Mouse (Mus musculus) thymus, adult 18-20 months (tissue): Measurements from ENCODE around the gene Slc44a2.
"Not testable (repeated sequence)": the region's sequence is repeated elsewhere in the genome, so short reads cannot be mapped to it uniquely, and the experiment has no call there.

Source experiments
- DNase-seq, 2 experiments: peaks; one replicate each; pipeline ENCODE4 v3.0.0; 2022; ENCODE audit warnings: mixed read lengths in 2 of 2

Gene Slc44a2

DNA sequence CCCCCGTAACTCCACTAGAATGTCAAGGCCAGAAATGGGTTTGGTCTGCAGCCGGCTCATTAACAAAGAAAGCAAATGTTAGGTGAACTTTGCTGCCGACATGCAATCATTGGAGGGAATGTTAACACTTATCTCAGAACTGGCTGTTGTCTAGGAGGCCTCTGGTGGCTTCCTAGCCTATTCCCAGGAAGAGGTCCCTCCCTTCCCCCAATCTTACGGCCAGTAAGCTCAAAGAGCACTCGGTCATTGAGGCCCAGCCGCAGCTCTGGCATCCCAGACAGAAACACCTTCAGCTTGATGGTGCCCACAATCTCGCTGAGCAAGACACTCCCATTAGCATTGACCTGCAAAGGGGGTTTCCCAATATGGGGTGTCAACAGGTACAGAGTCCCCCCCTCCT is 15.4 kb upstream of the Slc44a2 start:
- DNase-seq = no peak

GRCm38 (mm10) chr9:21309150-21309741 is 11.3 kb upstream of the Slc44a2 start:
- DNase-seq = no peak

GRCm38 (mm10) chr9:21311695-21312094 is 8.8 kb upstream of the Slc44a2 start:
- DNase-seq = no peak

DNA sequence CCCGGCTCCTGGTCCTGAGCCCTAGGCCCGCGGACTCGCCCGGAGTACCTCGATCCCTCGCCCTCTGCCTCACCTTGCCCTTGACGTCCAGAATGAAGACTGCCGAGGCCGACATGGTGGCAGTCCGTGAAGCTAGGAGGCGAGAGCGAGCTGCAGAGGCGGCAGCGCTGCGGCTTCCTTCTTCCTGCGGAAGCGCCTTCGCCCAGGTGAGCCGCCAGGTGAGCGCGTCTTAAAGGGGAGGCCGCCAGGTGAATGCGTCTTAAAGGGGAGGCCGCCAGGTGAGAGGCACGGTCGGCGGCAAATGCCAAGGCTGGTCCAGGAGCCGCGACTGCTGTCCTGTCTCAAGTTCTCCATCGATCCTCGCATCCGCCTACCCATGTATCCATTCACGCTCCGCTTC is 8.4 kb upstream of the Slc44a2 start, which contains the start of gene Ap1m2:
Gene Ap1m2, minus strand, starts transcription at position 204 of the 400 bp plus-strand sequence.
- DNase-seq = no peak

GRCm38 (mm10) chr9:21313394-21313793 is 7.1 kb upstream of the Slc44a2 start:
- peak; percentile 76 to 77 for DNase-seq

GRCm38 (mm10) chr9:21314367-21315140 is 5.9 kb upstream of the Slc44a2 start:
- no peak for DNase-seq

DNA sequence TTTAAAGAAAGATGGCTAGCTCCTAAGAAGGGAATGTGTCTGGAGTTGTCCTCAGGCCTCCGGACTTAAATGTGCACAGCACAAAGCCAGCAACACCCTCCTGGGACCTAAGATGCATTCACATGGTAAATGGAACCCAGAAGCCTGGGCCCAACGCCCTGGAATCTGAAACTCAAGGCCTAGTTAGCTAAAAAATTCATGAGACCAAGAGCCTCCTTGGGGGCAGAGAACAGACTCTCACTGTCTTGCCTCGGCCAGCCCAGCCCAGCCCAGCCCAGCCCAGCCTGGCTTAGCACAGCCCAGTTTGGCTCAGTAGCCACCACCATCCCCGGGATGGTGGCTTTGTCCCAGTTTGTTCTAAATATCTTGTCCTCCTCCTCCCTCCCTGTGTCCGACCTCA is 5.1 kb upstream of the Slc44a2 start:
- no peak for DNase-seq

DNA sequence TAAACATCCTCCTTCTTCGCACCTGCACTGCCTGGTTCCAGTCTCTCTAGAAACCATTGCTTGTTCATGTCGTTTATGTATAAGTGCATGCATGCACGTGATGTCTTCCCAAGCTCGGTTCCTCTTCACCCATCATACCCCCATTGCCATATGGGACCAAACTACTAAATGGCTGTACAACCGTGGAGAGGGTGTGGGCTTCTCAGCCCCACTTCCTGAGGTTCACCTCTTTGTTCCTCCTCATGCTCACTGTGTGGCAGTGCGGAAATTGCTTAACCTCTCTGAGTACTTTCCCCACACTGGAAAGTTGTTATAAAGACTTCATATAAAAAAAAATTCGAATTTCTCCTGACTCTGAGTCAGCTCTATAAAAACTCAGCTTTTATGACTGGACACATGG is 3.8 kb upstream of the Slc44a2 start:
- peak in 1 of 2 experiments; percentile 68 for DNase-seq

DNA sequence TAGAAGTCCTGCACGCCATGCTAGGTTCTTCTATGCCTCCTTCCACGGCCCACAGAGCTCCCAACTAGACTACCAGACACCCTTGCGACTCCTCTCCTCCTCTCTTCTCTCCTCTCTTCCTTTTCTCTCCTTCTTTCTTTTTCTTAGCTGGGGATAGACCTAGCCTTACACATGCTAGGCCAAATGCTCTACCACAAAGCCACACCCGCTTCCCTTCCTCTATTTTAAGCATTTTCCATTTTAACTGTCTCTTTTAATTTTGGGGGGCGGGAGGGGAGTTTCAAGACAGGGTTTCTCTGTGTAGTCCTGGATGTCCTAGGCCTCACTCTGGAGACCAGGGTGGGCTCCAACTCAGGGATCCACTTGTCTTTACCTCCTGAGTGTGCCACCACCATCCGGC is 1.7 kb upstream of the Slc44a2 start:
- DNase-seq = no peak

GRCm38 (mm10) chr9:21319503-21319902 is 995 bp upstream of the Slc44a2 start:
- DNase-seq = no peak

DNA sequence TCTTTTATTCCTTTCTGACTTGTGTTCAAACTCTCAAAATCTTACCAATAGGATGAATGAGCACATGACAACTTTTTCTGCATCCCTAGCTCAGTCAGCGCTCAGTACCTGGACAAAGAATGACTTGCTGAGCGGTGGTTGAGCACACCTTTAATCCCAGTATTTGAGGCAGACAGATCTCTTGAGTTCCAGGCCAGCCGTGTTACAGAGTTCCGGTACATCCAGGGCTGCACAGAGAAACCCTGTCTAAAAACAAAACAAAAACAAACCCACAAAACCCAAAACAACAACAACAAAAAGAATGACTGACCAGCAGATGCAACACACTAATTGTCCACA is 249 bp upstream of the Slc44a2 start:
- DNase-seq = no peak

DNA sequence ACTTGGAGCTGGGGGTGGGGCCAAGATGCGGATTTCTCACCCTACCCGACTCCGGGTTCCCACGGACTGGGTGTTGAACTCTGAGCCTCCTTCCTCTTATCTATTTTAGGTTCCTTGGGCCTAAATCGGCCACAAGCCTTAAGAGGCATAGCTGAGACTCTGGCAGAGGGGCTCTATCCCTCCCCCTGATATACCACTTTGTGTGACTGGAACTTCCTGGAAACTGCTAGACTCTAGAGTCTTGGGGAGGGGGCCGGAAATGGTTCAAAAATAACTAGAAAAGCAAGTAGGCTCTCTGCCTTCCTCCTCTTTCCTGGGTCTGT is 976 bp downstream of the Slc44a2 start:
- DNase-seq = peak; percentile 46 to 76

DNA sequence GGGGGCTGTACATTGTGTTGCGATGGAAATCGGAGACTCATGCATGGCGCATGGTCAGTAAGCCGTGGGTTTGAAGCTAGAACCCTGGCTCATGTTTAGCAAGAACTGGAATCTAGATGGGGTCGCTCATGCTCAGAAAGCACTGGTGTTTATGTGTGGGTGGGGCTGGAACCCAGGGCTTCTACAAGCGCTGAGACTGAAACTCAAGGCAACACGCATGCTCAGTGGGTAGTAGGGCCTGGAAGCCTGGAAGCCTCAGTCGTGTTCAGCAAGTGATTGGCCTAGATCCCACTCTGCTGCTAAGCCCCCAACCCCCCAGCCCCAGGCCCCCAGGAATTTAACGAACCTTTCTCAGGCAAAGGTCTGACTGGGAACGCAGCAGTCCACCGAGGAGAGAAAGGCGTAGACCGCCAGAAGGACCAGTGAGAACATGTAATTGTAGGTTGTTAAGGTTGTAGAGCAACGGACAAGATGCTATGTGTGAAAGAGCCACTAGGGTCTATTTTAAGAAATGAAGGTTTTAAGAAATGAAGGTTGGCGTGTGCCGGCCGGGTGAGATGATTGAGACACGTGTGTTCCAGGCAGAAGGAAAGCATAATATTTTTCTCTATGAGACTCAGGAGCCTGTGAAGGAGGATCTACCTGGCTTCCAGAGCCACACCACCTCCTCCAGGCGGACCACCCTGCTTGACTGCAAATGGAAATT is 1.9 kb downstream of the Slc44a2 start:
- DNase-seq = peak in 1 of 2 experiments; percentile 78

DNA sequence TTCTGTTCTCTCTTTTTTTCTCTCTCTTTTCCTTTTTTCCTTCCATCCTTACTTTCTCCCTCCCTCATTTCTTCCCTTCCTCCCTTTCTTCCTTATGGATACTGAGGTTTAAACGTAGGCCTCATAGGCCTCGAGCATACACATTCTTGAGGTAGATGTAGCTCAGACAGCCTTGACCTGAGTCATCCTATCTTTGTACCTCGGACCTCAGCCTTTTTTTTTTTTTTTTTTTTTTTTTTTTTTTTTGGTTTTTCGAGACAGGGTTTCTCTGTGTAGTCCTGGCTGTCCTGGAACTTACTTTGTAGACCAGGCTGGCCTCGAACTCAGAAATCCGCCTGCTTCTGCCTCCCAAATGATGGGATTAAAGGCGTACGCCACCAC is 2.4 kb downstream of the Slc44a2 start:
- not testable (repeated sequence) for DNase-seq

- no peak for DNase-seq
These were observed 3.8 kb downstream of the Slc44a2 start for GRCm38 (mm10) chr9:21324269-21324668.

- DNase-seq = peak in 1 of 2 experiments; percentile 52
These were observed 7.1 kb downstream of the Slc44a2 start for GRCm38 (mm10) chr9:21327569-21327968.

DNA sequence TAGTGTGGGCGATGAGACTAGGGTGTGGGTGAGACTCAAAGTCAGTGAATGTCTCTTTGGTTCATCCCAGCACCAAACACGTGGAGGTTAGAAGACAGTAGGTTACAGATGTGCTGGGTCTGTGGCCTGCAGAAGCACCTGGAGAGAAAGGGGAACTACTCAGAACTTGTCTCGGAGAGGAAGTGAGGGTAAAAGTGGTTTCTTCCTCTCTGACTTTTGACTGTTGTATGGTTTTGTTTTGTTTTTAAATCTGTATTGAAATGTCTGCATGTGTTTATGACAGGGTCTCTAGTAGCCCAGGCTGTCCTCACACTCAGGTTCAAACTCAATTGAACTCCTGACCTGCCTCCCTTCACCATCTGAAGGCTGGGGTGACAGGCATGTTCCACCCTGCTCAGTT is 7.5 kb downstream of the Slc44a2 start:
- DNase-seq = peak; percentile 57 to 82

DNA sequence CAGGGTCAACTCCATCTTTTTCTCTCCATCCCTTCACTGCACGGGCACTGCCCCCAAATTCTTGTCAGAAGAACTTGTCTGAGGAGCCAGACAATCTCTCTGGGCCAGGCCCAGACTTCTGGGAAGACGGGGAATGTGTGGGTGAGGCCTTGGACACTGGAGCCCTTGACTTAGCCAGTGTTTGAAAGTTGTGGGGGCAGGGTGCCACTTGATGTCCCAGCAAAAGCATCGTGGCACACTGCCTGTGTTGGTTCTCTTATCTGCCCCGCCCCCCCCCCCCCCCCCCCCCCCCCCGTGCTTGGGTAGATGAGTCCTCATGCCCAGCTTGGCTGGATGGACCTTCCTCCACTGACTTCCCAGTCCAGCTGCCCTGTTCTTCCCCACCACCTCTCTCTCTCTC is 8.5 kb downstream of the Slc44a2 start:
- DNase-seq = no peak

GRCm38 (mm10) chr9:21329699-21330289 is 9.3 kb downstream of the Slc44a2 start:
- no peak for DNase-seq

DNA sequence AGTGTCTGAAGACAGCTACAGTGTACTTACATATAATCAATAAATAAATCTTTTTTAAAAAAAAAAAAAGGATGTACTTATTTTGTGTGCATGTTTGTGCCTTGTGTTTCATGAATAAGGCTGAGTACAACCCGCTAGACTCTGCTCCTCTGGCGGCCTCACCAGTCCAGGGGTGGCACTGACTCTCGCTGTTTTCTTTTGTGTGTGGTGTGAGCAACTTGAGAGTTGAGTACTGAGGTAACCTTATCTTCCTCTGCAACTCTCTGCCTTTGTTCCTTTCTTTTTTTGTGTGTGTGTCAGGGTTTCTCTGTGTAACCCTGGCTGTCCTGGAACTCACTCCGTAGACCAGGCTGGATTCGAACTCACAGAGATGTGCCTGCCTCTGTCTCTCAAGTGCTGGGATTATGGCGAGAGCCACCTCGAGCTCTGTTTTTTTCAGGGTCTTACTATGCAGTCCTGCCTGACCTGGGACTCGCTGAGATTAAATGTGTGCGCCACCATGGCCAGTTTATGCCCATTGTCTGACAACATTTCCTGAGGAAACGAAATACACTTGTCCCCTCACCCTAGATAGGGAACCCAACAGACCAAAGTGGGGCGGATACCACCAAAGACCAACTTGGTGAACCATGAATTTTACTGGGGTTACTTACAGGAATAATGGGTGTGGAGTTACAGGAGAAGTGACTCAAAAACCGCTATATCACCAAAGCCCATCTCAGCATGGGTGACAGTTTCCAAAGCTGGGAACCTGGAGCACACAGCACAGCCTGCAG is 11.1 kb downstream of the Slc44a2 start:
- DNase-seq = no peak

GRCm38 (mm10) chr9:21332161-21333061 is 11.9 kb downstream of the Slc44a2 start:
- peak in 1 of 2 experiments; percentile 60 for DNase-seq

DNA sequence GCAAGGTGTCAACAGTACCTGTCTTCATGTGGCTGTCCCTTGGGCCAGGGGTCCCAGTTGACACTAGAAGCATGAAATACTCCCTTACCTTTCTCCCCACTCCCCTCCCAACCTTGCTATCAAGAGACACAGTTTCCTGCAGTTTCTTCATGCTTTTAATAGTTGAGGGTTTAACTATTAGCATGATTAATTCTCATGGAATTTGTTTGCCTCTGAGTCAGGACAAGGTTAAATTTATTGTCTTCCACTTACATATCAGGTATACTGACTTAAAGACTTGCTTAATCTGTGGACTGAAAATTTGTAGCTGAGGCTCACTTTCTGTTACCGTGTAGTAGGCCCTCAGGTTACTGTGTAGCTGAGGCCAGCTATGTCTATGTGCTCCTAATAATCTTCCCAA is 13.0 kb downstream of the Slc44a2 start:
- DNase-seq = no peak
